Mouse (Mus musculus): Measurements from ENCODE around the gene Iqce.

Iqce gene

GRCm38 (mm10) chr5:140637989-140638388 lies 64.2 kb downstream of the Iqce start:
- no peak for DNase-seq

DNA sequence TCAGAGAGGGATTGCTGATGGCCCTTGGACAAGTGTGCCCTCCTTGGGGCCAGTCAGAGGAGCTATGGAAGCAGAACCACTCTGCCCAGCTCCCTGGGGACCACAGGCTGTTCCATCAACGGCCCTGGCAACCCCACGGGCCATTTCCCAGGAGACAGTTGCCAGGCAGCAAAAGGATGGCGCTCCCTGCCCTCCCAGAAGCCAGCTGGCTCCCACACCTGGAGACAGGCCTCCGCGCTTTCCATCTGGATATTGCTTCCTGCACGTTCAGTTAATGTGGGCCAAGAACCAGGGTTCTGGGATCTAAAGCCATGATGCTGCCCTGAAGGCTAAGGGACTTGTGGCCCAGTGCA lies 65.1 kb downstream of the Iqce start:
- DNase-seq = no peak

DNA sequence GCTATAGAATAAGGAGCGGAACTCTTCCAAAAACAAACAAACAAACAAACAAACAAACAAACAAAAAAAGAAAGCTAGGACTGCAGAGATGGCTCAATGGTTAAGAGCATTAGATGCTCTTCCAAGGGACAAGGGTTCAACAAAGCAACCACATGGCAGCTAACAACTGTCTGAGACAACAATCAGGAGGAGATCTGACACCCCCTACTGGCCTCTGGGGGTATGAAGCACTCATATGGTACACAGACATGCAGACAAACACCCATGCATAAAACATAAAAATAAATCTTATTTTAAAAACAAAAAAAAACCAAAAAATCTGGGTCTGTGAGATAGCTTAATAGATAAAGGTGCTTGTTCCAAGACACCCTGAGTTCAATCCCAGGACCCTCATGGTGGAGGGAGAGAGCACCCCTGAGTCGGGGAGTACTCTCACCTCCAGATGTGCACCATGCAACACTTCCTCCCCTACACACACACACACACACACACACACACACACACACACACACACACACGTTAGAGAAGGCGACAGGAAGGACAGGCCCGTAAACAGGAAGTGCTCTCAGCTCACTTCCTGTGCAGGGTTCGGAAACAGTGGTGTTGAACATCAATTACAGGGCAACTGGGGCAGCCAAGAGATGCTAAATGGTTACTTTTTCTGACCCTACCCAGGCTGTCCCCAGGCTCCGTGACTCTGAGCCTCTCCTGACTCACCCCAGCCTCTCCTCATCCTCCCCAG lies 65.7 kb downstream of the Iqce start:
- DNase-seq = peak in 1 of 2 experiments; percentile 50

- DNase-seq = no peak
Measured at GRCm38 (mm10) chr5:140634798-140635722, 67.1 kb downstream of the Iqce start.

- DNase-seq = no peak
Measured at GRCm38 (mm10) chr5:140633432-140633831, 68.7 kb downstream of the Iqce start.

DNA sequence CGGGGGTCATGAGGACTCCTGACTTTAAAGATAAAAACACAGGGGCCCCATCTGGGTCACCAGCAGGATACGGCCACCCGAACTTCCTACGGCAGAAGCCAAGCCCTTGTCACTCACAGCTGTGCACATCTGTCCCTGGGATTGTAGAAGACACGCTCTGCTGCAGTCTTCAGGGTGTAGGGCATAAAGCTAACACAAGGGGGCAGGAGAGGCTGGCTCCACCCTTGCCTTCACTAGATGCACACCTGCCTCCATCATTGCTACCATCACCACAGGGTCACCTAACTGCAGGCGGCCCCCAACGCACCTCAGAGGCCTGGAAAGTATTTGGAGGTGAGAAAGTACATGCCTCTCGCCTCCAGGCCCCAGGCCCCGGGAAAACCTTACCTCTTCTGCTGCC lies 73.2 kb downstream of the Iqce start:
- no peak for DNase-seq

- no peak for DNase-seq
Measured at GRCm38 (mm10) chr5:140627580-140627979, 74.6 kb downstream of the Iqce start.

DNA sequence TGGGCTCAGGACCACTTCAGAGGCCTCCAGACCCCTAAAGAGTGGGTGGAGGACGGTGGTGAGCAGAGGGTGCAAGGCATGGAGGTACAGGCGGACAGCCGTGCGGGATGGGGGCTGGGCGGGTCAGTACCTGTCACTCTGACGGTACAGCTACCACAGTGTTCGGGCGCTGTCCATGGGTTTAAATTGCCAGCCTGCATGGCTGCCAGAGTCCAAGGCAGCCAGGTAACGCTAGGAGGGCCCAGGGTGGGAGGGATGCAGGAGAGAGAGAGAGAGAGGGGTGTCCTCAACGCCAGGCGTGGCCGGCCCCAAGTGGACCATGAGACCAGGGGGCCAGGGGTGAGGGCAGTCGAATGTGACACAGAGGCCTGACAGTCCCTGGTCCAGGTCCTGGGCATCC lies 77.2 kb downstream of the Iqce start:
- DNase-seq = no peak

DNA sequence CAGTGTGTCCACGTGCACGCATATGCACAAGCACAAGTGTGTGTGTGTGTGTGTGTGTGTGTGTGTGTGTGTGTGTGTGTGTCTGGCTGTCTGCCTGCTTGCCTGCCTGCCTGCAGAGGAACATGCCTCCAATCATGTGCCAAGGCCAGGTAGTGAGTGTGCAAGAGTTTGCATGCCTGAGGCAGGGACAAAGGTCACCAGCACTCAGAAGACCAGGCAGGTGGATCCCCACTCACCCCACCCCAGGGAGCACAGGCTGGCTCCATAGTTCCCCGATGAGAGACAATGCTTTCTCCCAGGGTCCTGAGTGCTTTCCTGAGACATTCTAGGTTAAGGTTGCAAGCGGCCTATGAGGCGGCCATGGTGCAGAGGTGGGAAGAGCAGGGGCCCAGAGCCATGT lies 77.9 kb downstream of the Iqce start:
- no peak for DNase-seq

GRCm38 (mm10) chr5:140623791-140624190 lies 78.4 kb downstream of the Iqce start:
- DNase-seq = no peak

GRCm38 (mm10) chr5:140622978-140623670 lies 79.1 kb downstream of the Iqce start:
- DNase-seq = no peak

GRCm38 (mm10) chr5:140621517-140621916 lies 80.7 kb downstream of the Iqce start:
- DNase-seq = no peak

DNA sequence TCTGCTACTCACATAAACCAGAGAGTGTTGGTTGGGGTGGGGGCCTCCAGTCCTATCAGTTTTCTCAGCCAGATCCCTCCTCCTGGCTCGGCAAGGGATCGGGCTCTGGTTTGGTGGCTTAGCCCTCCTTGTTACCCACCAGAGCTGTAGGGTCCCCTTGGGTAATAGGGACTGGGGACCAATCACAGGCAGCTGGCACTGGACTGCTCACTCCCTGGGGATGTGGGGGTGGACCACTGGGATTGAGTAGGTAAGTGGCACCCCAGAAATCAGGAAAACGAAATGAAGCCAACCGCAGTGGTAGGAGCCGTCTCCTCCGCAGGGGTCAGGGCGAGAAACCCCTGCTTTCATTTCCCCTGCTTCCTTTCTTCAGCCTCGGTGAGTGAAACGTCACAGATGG lies 81.1 kb downstream of the Iqce start:
- DNase-seq = no peak

GRCm38 (mm10) chr5:140619895-140620736 lies 82.1 kb downstream of the Iqce start:
- no peak for DNase-seq

- peak; percentile 55 to 73 for DNase-seq
Measured at GRCm38 (mm10) chr5:140619151-140619771, 82.9 kb downstream of the Iqce start.

DNA sequence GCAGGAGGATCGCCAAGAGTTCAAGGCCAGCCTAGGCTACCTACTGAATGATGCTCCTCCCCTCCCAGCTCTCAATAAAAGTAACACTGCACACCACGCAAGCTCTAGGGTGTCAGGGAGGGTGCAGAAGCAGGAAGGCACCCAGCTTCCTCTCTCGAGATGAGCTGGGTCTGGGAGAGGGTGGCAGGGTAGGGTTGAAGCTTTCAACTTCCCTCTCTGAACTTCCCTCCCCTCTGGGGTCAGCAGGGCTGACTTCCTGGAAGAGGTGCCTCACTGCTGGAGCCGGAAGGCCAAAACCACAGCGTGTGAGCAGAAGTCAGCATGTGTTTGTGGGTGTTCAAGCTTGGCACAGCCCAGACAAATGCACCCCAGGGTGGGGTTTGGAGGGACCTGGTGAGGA lies 84.5 kb downstream of the Iqce start:
- DNase-seq = peak; percentile 68 to 80

DNA sequence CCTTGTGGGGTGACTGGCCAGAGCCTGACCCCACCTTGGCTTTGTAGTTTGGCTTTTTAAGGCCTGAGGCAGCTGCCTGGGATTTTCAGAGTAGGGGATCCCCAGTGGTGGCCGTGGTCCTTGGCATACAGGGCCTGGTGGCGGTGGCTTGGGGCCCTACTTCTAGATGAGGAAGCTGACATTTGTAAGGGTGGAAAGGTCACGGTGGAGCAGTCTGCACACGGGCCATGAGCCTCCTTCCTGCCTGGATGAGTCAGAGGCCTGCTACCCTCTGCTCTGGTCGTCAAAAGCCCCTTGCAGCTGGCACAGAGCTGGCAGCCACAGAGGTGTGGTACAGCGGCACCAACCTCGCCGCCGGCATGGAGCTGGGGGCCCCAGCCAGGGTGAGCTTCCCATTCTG lies 85.5 kb downstream of the Iqce start:
- DNase-seq = peak in 1 of 2 experiments; percentile 60

DNA sequence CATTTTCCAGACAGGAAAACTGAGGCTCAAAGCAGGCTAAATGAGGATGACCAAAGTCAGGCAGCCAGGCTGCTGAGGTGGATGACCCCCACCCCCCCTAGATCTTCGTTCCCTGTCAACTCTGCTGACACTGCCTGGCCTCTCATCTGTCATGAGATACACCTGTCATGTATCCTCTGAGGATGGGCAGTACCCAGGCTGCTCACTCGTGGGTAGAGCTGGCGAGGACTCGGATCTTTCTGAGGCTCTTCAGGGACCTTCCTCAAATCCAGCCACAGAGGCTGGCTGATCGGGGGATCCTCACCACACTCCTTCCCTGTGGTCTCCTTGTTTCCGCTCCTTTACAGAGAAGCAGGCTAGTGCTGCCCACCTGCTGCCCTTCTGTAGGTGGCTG lies 86.1 kb downstream of the Iqce start:
- no peak for DNase-seq

DNA sequence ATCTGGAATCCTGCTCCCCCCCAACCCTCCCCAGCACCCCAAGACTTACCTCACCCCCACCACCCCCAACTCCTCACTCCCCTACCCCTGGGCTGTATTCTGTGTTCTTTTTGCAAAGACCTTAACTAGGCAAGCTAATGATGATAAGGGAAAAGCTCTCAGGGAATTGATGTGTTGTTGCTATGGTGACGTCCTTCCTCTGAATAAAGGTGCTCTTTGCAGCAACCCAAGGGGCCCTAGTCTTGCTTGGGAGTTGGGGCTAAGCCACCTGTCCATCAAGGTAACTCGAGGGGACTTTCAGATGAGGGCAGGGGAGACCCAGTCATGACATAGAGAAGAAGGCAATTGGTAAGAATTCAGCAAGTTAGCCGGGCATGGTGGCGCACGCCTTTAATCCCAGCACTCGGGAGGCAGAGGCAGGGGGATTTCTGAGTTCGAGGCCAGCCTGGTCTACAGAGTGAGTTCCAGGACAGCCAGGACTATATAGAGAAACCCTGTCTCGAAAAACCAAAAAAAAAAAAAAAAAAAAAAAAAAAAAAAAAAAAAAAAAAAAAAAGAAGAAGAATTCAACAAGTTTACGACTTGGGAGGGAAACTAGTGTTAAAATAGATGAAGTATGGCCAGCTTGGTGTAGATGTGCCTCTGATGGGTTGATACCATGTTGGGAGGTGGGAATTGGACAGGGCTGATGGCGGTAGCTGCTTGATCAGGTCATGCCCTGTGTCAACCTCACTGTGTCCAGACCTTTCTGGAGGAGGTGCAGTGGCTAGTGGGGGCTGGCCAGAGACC lies 86.7 kb downstream of the Iqce start:
- DNase-seq = no peak

- no peak for DNase-seq
Measured at GRCm38 (mm10) chr5:140614837-140615236, 87.3 kb downstream of the Iqce start.

DNA sequence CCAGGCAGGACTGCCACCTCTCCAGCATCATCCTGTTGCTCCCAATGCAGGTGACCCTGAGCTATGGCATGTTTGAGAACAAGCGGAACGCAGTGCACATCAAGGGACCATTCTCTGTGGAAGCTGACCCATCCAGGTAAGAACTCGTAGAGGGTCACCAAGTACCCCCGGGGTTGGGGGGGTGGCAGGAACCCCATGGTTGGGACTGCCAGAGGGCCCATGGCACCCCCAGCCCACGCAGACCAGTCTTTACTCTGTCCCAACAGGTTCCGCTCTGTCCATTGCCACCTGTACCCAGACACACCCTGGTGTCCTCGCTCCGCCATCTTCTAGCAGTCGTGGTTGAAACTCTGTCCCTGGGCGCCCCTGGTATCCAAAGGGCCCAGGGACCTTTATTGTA lies 88.0 kb downstream of the Iqce start:
- no peak for DNase-seq
